16 mouse cellular contexts compared by ENCODE assay signal in genomic region chr17:24635024-24635423, GRCm38 (mm10). TPM values are rescaled to one million over a fixed set of nuclear protein-coding genes. Genes with fewer than 3 reads are reported as not detected.
DNase-seq lines count a peak whose midpoint lies in the region; ATAC-seq and TF ChIP-seq lines count a peak whose summit lies in the region.
"Had no signal": no experiment of that assay in that cellular context is flagged by ENCODE, and none has a peak within 500 bp of the region (broad histone marks: within the 10 kb centered on the region; RNA-seq: fewer than 3 reads in every experiment).

No protein-coding gene starts in this region.

- no peak overlapping the region for H3K9ac ChIP-seq in heart, postnatal 0 days (replicated peaks; ENCODE audit: low read depth, low read length)
- H3K9ac ChIP-seq: embryonic facial prominence, embryonic 15.5 days; forebrain, embryonic 15.5 days; hindbrain, embryonic 14.5 days; neural tube, embryonic 12.5 days had no signal

- no peaks in the 10 kb centered on the region for H3K27me3 ChIP-seq in heart, postnatal 0 days (ENCODE audit: control insufficient read depth, insufficient read depth, low read length)
- H3K27me3 ChIP-seq: embryonic facial prominence, embryonic 15.5 days; forebrain, embryonic 15.5 days; neural tube, embryonic 12.5 days had no signal

- H3K4me1 ChIP-seq in heart, postnatal 0 days (ENCODE audit: control insufficient read depth, insufficient read depth): peaks cover 16% of the 10 kb centered on the region

- no peak overlapping the region for H3K4me3 ChIP-seq in heart, postnatal 0 days (ENCODE audit: low read depth, low read length)
- H3K4me3 ChIP-seq: embryonic facial prominence, embryonic 15.5 days; forebrain, embryonic 15.5 days; midbrain, embryonic 10.5 days; neural tube, embryonic 12.5 days had no signal

- 0 out of 2 replicates have a peak overlapping the region, but pooled peaks have one; percentile 21 for H3K27ac ChIP-seq in heart, postnatal 0 days (ENCODE audit: low read depth)
- H3K27ac ChIP-seq: embryonic facial prominence, embryonic 15.5 days; forebrain, embryonic 15.5 days; hindbrain, embryonic 14.5 days; midbrain, embryonic 10.5 days; neural tube, embryonic 12.5 days had no signal

- 0 out of 2 replicates have a peak, but pooled peaks have one; percentile 52 for TF ChIP-seq EP300 in heart, postnatal 0 days (IDR thresholded peaks at IDR 0.05; ENCODE audit: low read depth)

- no peak for TF ChIP-seq CTCF in heart, postnatal 0 days (IDR thresholded peaks at IDR 0.05; ENCODE audit: low read depth)

- H3K36me3 ChIP-seq in heart, postnatal 0 days (replicated peaks; ENCODE audit: control insufficient read depth, insufficient read depth, low read length): peaks cover 20% of the 10 kb centered on the region

- peak; percentile 15 for ATAC-seq in heart, postnatal 0 days (ENCODE audit: insufficient read depth, low read depth)
- ATAC-seq: forebrain, embryonic 15.5 days had no signal

- intact Hi-C loops in heart, postnatal 14 days (cut with DNase I): no loop called here

- no peak overlapping the region for H3K4me2 ChIP-seq in heart, postnatal 0 days (ENCODE audit: low read depth, low read length)
- H3K4me2 ChIP-seq: embryonic facial prominence, embryonic 15.5 days; forebrain, embryonic 15.5 days; hindbrain, embryonic 14.5 days; neural tube, embryonic 12.5 days had no signal

- DNase-seq in heart, postnatal 0 days (ENCODE audit: low spot score): no peak
- DNase-seq in heart, postnatal 14 days: no peak
- DNase-seq in right cerebral cortex, postnatal 36 days (ENCODE audit: low spot score in 2 of 2): peak; percentile 44 to 52
- DNase-seq in right cerebral cortex, postnatal 4 days: no peak
- DNase-seq in lung, adult 18-20 months: peak; percentile 74 to 80
- DNase-seq in urinary bladder, postnatal 14 days (ENCODE audit: low spot score): no peak
- DNase-seq in layer of hippocampus, postnatal 25 days (ENCODE audit: extremely low spot score in 1 of 2, low spot score in 1 of 2): no peak
- DNase-seq: cerebellum, postnatal 36 days; thymus, postnatal 4 days had no signal

- WGBS in heart, postnatal 0 days: 32% methylated on average over 4 of the region's 4 CpGs

- H3K9me3 ChIP-seq in heart, postnatal 0 days (replicated peaks; ENCODE audit: control insufficient read depth, low read length): no peaks in the 10 kb centered on the region
- H3K9me3 ChIP-seq: embryonic facial prominence, embryonic 15.5 days; forebrain, embryonic 15.5 days; midbrain, embryonic 10.5 days; neural tube, embryonic 12.5 days had no signal

RNA-seq across cellular contexts. Expression of gene Nthl1, which starts 2.5 kb away (rescaled TPM):
- 3.7 and 10.0 TPM in 2 replicates for total RNA-seq in heart, postnatal 0 days (2014; rRNA removed; ENCODE audit: low replicate concordance)
- 5.7 and 7.3 TPM in 2 replicates for polyA plus RNA-seq in heart, postnatal 0 days (2015; fragmentation: Nextera tagmentation; extraction: Ambion mirVana)
- total RNA-seq in heart, postnatal 14 days (2021): 1 to 10 TPM; 2.1 to 4.1 TPM
- 1 to 10 TPM; 3.3 to 4.7 TPM for total RNA-seq in layer of hippocampus, postnatal 25 days (2021)

RNA-seq across cellular contexts. Expression of gene Tsc2, which starts 2.6 kb away (rescaled TPM):
- 55.4 and 88.7 TPM in 2 replicates for total RNA-seq in heart, postnatal 0 days (2014; rRNA removed; ENCODE audit: low replicate concordance)
- polyA plus RNA-seq in heart, postnatal 0 days (2015; fragmentation: Nextera tagmentation; extraction: Ambion mirVana): 29.2 and 34.4 TPM in 2 replicates
- total RNA-seq in heart, postnatal 14 days (2021): 10 to 100 TPM; 76.7 to 88.2 TPM
- total RNA-seq in layer of hippocampus, postnatal 25 days (2021): 100 to 1,000 TPM; 150 to 186 TPM

RNA-seq across cellular contexts. Expression of gene Slc9a3r2, which starts 15.1 kb away (rescaled TPM):
- 87.9 and 118 TPM in 2 replicates for total RNA-seq in heart, postnatal 0 days (2014; rRNA removed; ENCODE audit: low replicate concordance)
- 61.9 and 68.1 TPM in 2 replicates for polyA plus RNA-seq in heart, postnatal 0 days (2015; fragmentation: Nextera tagmentation; extraction: Ambion mirVana)
- 100 to 1,000 TPM; 134 TPM for total RNA-seq in heart, postnatal 14 days (2021)
- 10 to 100 TPM; 45.1 to 50.0 TPM for total RNA-seq in layer of hippocampus, postnatal 25 days (2021)

RNA-seq across cellular contexts. Expression of gene Npw, which starts 23.2 kb away (rescaled TPM):
- not detected in 2 replicates for total RNA-seq in heart, postnatal 0 days (2014; rRNA removed; ENCODE audit: low replicate concordance)
- polyA plus RNA-seq in heart, postnatal 0 days (2015; fragmentation: Nextera tagmentation; extraction: Ambion mirVana): not detected in 2 replicates
- total RNA-seq in heart, postnatal 14 days (2021): not detected
- total RNA-seq in layer of hippocampus, postnatal 25 days (2021): 1 to 10 TPM; 2.1 to 2.9 TPM
- total RNA-seq: granulocyte monocyte progenitor cell, adult 5-6 weeks had no signal
- polyA plus RNA-seq: forebrain, embryonic 15.5 days; large intestine, adult 2 months; midbrain, embryonic 10.5 days; neural tube, embryonic 12.5 days had no signal

RNA-seq across cellular contexts. Expression of gene Zfp598, which starts 34.5 kb away (rescaled TPM):
- 25.4 and 27.5 TPM in 2 replicates for total RNA-seq in heart, postnatal 0 days (2014; rRNA removed; ENCODE audit: low replicate concordance)
- polyA plus RNA-seq in heart, postnatal 0 days (2015; fragmentation: Nextera tagmentation; extraction: Ambion mirVana): 7.8 TPM in 2 replicates
- 10 to 100 TPM; 20.2 to 21.6 TPM for total RNA-seq in heart, postnatal 14 days (2021)
- 10 to 100 TPM; 36.9 to 40.0 TPM for total RNA-seq in layer of hippocampus, postnatal 25 days (2021)

Comparison
In these comparisons a context has a peak if more than half of its experiments do, and no peak if none do; other contexts are left out.
1. DNase-seq: peak in right cerebral cortex, postnatal 36 days (2 of 2) and lung, adult 18-20 months (2 of 2); none in heart, postnatal 0 days (single experiment), heart, postnatal 14 days (0 of 2), right cerebral cortex, postnatal 4 days (single experiment), urinary bladder, postnatal 14 days (single experiment) and layer of hippocampus, postnatal 25 days (0 of 2).